In genomic region chr1:180813409-180813884, GRCm38 (mm10) we compare ENCODE assay signal across 8 mouse cellular contexts. TPM values are rescaled to one million over a fixed set of nuclear protein-coding genes. Genes with fewer than 3 reads are reported as not detected.
DNase-seq lines count a peak whose midpoint lies in the region; ATAC-seq lines count a peak whose summit lies in the region.

No protein-coding gene starts in this region.

- under 1% methylated on average over 48 of the region's 65 CpGs for WGBS in intestine, embryonic 16.5 days

- H3K9me3 ChIP-seq in intestine, embryonic 16.5 days (ENCODE audit: control insufficient read depth, low read length), result no peaks in the 10 kb centered on the region

- DNase-seq in adrenal gland, adult 8-10 months, result peak; percentile 92
- DNase-seq in embryo, embryonic 11.5 days (ENCODE audit: low read depth, low spot score), result peak; percentile 90
- DNase-seq in gastrocnemius, postnatal 36 days, result peak; percentile 95 to 96
- DNase-seq in left cerebral cortex, postnatal 25 days (ENCODE audit: low spot score in 2 of 2), result peak; percentile 94 to 96
- peak; percentile 92 for DNase-seq in mesoderm, embryonic 11.5 days (ENCODE audit: low read depth, low spot score)
- peak; percentile 94 for DNase-seq in right cerebral cortex, postnatal 25 days
- peak; percentile 91 to 95 for DNase-seq in urinary bladder, postnatal 36 days (ENCODE audit: low spot score in 2 of 2)

- 0 out of 2 replicates have a peak, but pooled peaks cover 6% of the 10 kb centered on the region for H3K36me3 ChIP-seq in intestine, embryonic 16.5 days (ENCODE audit: control insufficient read depth, insufficient read depth, low read length)

- intact Hi-C loops in gastrocnemius, postnatal 36 days (cut with DNase I), result loop anchor here (1.0 to 2.0 kb wide), 3 partner anchors 37 to 45 kb away; no protein-coding TSS in a partner anchor
- intact Hi-C loops in left cerebral cortex, postnatal 25 days (cut with DNase I), result loop anchor here (1.0 to 5.0 kb wide), 2 partner anchors 36 to 37 kb away; no protein-coding TSS in a partner anchor

- peak; percentile 95 for ATAC-seq in intestine, embryonic 16.5 days

- no peaks in the 10 kb centered on the region for H3K27me3 ChIP-seq in intestine, embryonic 16.5 days (replicated peaks; ENCODE audit: control insufficient read depth, insufficient read depth, low read length)

- H3K4me2 ChIP-seq in intestine, embryonic 16.5 days (ENCODE audit: low read depth, low read length), result peak overlapping the region; percentile 77

- peak overlapping the region; percentile 100 for H3K27ac ChIP-seq in intestine, embryonic 16.5 days (ENCODE audit: low read length)

- H3K4me3 ChIP-seq in intestine, embryonic 16.5 days (ENCODE audit: low read length), result peak overlapping the region; percentile 98

- peaks cover 14% of the 10 kb centered on the region for H3K4me1 ChIP-seq in intestine, embryonic 16.5 days (ENCODE audit: control insufficient read depth, insufficient read depth, low read length)

- peak overlapping the region; percentile 100 for H3K9ac ChIP-seq in intestine, embryonic 16.5 days (ENCODE audit: low read depth, low read length)

RNA-seq across cellular contexts. Expression of gene H3f3a, which starts 0.3 kb away (rescaled TPM):
- 100 to 1,000 TPM; 575 to 749 (median 648) TPM for total RNA-seq in adrenal gland, adult 8-10 months (2022)
- 100 to 1,000 TPM; 303 to 358 TPM for total RNA-seq in gastrocnemius, postnatal 36 days (2021)
- polyA plus RNA-seq in intestine, embryonic 16.5 days (2015; fragmentation: Nextera tagmentation; extraction: Ambion mirVana), result 1,661 and 1,810 TPM in 2 replicates
- 100 to 1,000 TPM; 301 to 318 TPM for total RNA-seq in left cerebral cortex, postnatal 25 days (2021)

RNA-seq across cellular contexts. Expression of gene Sde2, which starts 37.5 kb away (rescaled TPM):
- 10 to 100 TPM; 21.8 to 30.1 (median 25.7) TPM for total RNA-seq in adrenal gland, adult 8-10 months (2022)
- 1 to 10 TPM; 5.2 to 6.9 TPM for total RNA-seq in gastrocnemius, postnatal 36 days (2021)
- 28.3 and 30.8 TPM in 2 replicates for polyA plus RNA-seq in intestine, embryonic 16.5 days (2015; fragmentation: Nextera tagmentation; extraction: Ambion mirVana)
- 10 to 100 TPM; 18.8 to 21.0 TPM for total RNA-seq in left cerebral cortex, postnatal 25 days (2021)

Comparison
In these comparisons a context has a peak if more than half of its experiments do, and no peak if none do; other contexts are left out.
1. Peak in every context shown above with its lines: DNase-seq, ATAC-seq, H3K4me3 ChIP-seq and H3K27ac ChIP-seq.